Mouse (Mus musculus) liver, postnatal 0 days (tissue): ENCODE data around the gene B4galt1.

Experiments used
- CTCF ChIP-seq: sonication (generic); IDR thresholded peaks from 2 replicates; pipeline ENCODE4 v1.5.1; 2016; ENCODE audit warnings: antibody characterized with exemption, low read depth
- EP300 ChIP-seq: IDR thresholded peaks from 2 replicates; pipeline ENCODE4 v1.6.1; 2016; ENCODE audit warnings: antibody characterized with exemption, low read depth, mild to moderate bottlenecking

DNA sequence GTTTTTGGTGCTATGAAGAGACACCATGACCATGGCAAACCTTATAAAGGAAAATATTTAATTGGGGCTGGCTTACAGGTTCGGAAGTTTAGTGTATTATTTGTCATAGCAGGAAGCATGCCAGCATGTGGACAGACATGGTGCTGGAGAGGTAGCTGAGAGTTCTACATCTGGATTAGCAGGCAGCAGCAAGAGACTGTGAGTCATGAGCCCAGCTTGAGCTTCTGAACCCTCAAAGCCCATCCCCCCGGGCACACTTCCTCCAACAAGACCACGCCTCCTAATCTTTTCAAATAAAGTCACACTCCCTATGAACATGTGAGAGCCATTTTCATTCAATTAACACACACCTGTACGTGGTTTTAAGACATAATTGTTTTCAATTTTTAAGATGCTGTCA lies 77.4 kb downstream of the B4galt1 start:
- no peak for TF ChIP-seq CTCF
- TF ChIP-seq EP300: no peak
